30 mouse cellular contexts compared by ENCODE assay signal in genomic region chr1:51493592-51494307, GRCm38 (mm10). TPM values are rescaled to one million over a fixed set of nuclear protein-coding genes. Genes with fewer than 3 reads are reported as not detected.
A peak's percentile ranks its signal among the peaks of the same experiment; 100 is the strongest.
DNase-seq lines count a peak whose midpoint lies in the region; ATAC-seq lines count a peak whose summit lies in the region.
"Had no signal": no experiment of that assay in that cellular context is flagged by ENCODE, and none has a peak within 500 bp of the region (broad histone marks: within the 10 kb centered on the region; RNA-seq: fewer than 3 reads in every experiment).

No protein-coding gene starts in this region.

- no peak overlapping the region for H3K4me2 ChIP-seq in midbrain, embryonic 11.5 days
- no peak overlapping the region for H3K4me2 ChIP-seq in midbrain, embryonic 16.5 days (ENCODE audit: low read length)
- H3K4me2 ChIP-seq: embryonic facial prominence, embryonic 13.5 days; forebrain, embryonic 12.5 days; heart, embryonic 13.5 days; hindbrain, embryonic 13.5 days; midbrain, embryonic 15.5 days had no signal

- WGBS in midbrain, embryonic 11.5 days: 84% methylated on average over 7 of the region's 7 CpGs
- WGBS in midbrain, embryonic 16.5 days: 88% methylated on average over 7 of the region's 7 CpGs
- 87% methylated on average over 7 of the region's 7 CpGs for WGBS in hindbrain, embryonic 10.5 days

- H3K27ac ChIP-seq in midbrain, embryonic 11.5 days (ENCODE audit: low read depth, low read length): no peak overlapping the region
- H3K27ac ChIP-seq in midbrain, embryonic 16.5 days (ENCODE audit: low read length): no peak overlapping the region
- H3K27ac ChIP-seq in brown adipose tissue, adult 24 weeks (replicated peaks; ENCODE audit: low read depth, low read length): peak overlapping the region; percentile 11; the same call in 1 of the 2 replicates
- H3K27ac ChIP-seq in hindbrain, embryonic 10.5 days: no peak overlapping the region
- H3K27ac ChIP-seq: embryonic facial prominence, embryonic 13.5 days; forebrain, embryonic 12.5 days; heart, embryonic 13.5 days; hindbrain, embryonic 13.5 days; kidney, postnatal 0 days; left cerebral cortex, adult 2 months; limb, embryonic 10.5 days; midbrain, embryonic 15.5 days had no signal

- H3K36me3 ChIP-seq in midbrain, embryonic 11.5 days (ENCODE audit: control insufficient read depth, insufficient read depth, low read length): no peaks in the 10 kb centered on the region
- no peaks in the 10 kb centered on the region for H3K36me3 ChIP-seq in midbrain, embryonic 16.5 days (ENCODE audit: control insufficient read depth, insufficient read depth, low read length)
- H3K36me3 ChIP-seq in hindbrain, embryonic 10.5 days: no peaks in the 10 kb centered on the region
- H3K36me3 ChIP-seq: embryonic facial prominence, embryonic 13.5 days; forebrain, embryonic 12.5 days; heart, embryonic 13.5 days; hindbrain, embryonic 13.5 days; limb, embryonic 10.5 days; midbrain, embryonic 15.5 days had no signal

- peak; percentile 12 for DNase-seq in midbrain, embryonic 11.5 days (ENCODE audit: low spot score, missing footprints)
- DNase-seq in cerebellum, postnatal 10 days: no peak
- no peak for DNase-seq in hindbrain, embryonic 10.5 days (ENCODE audit: low spot score)
- no peak for DNase-seq in adrenal gland, postnatal 14 days
- no peak for DNase-seq in layer of hippocampus, adult 9-11 months
- DNase-seq: adrenal gland, postnatal 36 days; cerebellum, adult 11-12 months; cerebellum, postnatal 25 days; embryo, embryonic 11 days; heart, adult 18-20 months; heart, postnatal 14 days; kidney, adult 18-20 months; liver; lung, postnatal 10 days; right cerebral cortex, postnatal 25 days; spleen, adult 18-20 months had no signal

- H3K27me3 ChIP-seq in midbrain, embryonic 11.5 days (ENCODE audit: control insufficient read depth, insufficient read depth, low read length): no peaks in the 10 kb centered on the region
- H3K27me3 ChIP-seq in midbrain, embryonic 16.5 days (ENCODE audit: control insufficient read depth, insufficient read depth, low read depth, low read length): no peaks in the 10 kb centered on the region
- H3K27me3 ChIP-seq in hindbrain, embryonic 10.5 days (ENCODE audit: insufficient read depth, poor library complexity, severe bottlenecking): no peaks in the 10 kb centered on the region
- H3K27me3 ChIP-seq: embryonic facial prominence, embryonic 13.5 days; forebrain, embryonic 12.5 days; heart, embryonic 13.5 days; hindbrain, embryonic 13.5 days; midbrain, embryonic 15.5 days had no signal

- no peaks in the 10 kb centered on the region for H3K4me1 ChIP-seq in midbrain, embryonic 11.5 days (ENCODE audit: control insufficient read depth, insufficient read depth, low read length)
- no peaks in the 10 kb centered on the region for H3K4me1 ChIP-seq in midbrain, embryonic 16.5 days (ENCODE audit: control insufficient read depth, insufficient read depth, low read length)
- H3K4me1 ChIP-seq in brown adipose tissue, adult 24 weeks (ENCODE audit: control insufficient read depth, insufficient read depth, insufficient read length, low read length): no peaks in the 10 kb centered on the region
- H3K4me1 ChIP-seq in hindbrain, embryonic 10.5 days (replicated peaks): no peaks in the 10 kb centered on the region
- H3K4me1 ChIP-seq: embryonic facial prominence, embryonic 13.5 days; forebrain, embryonic 12.5 days; heart, embryonic 13.5 days; hindbrain, embryonic 13.5 days; limb, embryonic 10.5 days; midbrain, embryonic 15.5 days had no signal

- no peak for ATAC-seq in midbrain, embryonic 11.5 days (ENCODE audit: low FRiP score)
- no peak for ATAC-seq in midbrain, embryonic 16.5 days
- peak; percentile 87 for ATAC-seq in megakaryocyte, adult 5-6 weeks (ENCODE audit: poor library complexity, severe bottlenecking)
- ATAC-seq: inflammation-experienced regulatory T-cells, adult 6 months; midbrain, embryonic 15.5 days had no signal

- H3K9ac ChIP-seq in midbrain, embryonic 11.5 days (ENCODE audit: low read length): no peak overlapping the region
- H3K9ac ChIP-seq in midbrain, embryonic 16.5 days (ENCODE audit: low read depth, low read length): no peak overlapping the region
- H3K9ac ChIP-seq: embryonic facial prominence, embryonic 13.5 days; forebrain, embryonic 12.5 days; heart, embryonic 13.5 days; hindbrain, embryonic 13.5 days; midbrain, embryonic 15.5 days had no signal

- no peak overlapping the region for H3K4me3 ChIP-seq in midbrain, embryonic 11.5 days (ENCODE audit: low read depth, low read length)
- H3K4me3 ChIP-seq in midbrain, embryonic 16.5 days (ENCODE audit: low read depth, low read length): no peak overlapping the region
- no peak overlapping the region for H3K4me3 ChIP-seq in brown adipose tissue, adult 24 weeks (ENCODE audit: insufficient read depth, low read depth, low read length)
- no peak overlapping the region for H3K4me3 ChIP-seq in hindbrain, embryonic 10.5 days
- H3K4me3 ChIP-seq: embryonic facial prominence, embryonic 13.5 days; erythroblast, embryonic 14.5 days; forebrain, embryonic 12.5 days; heart, embryonic 13.5 days; hindbrain, embryonic 13.5 days; left cerebral cortex, adult 2 months; limb, embryonic 10.5 days; megakaryocyte, embryonic 14.5 days; midbrain, embryonic 15.5 days had no signal

- no peaks in the 10 kb centered on the region for H3K9me3 ChIP-seq in midbrain, embryonic 11.5 days (ENCODE audit: control insufficient read depth, low read length)
- H3K9me3 ChIP-seq in midbrain, embryonic 16.5 days (replicated peaks; ENCODE audit: control insufficient read depth, low read length, poor library complexity, severe bottlenecking): no peaks in the 10 kb centered on the region
- H3K9me3 ChIP-seq in hindbrain, embryonic 10.5 days: no peaks in the 10 kb centered on the region
- H3K9me3 ChIP-seq: embryonic facial prominence, embryonic 13.5 days; hindbrain, embryonic 13.5 days; limb, embryonic 10.5 days; midbrain, embryonic 15.5 days had no signal

RNA-seq across cellular contexts. Expression of gene Nabp1, which starts 15.5 kb away (rescaled TPM):
- polyA plus RNA-seq in midbrain, embryonic 11.5 days (2014; fragmentation: Nextera tagmentation; extraction: Ambion mirVana): 8.1 and 9.0 TPM in 2 replicates
- polyA plus RNA-seq in midbrain, embryonic 16.5 days (2015; fragmentation: Nextera tagmentation; extraction: Ambion mirVana): 9.6 and 10.9 TPM in 2 replicates
- 127 and 132 TPM in 2 replicates for polyA plus RNA-seq in brown adipose tissue, adult 24 weeks (2012; ENCODE audit: insufficient read depth, insufficient read length, missing spikeins)
- 95.3 and 107 TPM in 2 replicates for total RNA-seq in megakaryocyte, adult 5-6 weeks (2015)
- 277 and 321 TPM in 2 replicates for total RNA-seq in megakaryocyte, adult 5-6 weeks (2017)
- polyA plus RNA-seq in hindbrain, embryonic 10.5 days (2016; fragmentation: Nextera tagmentation; extraction: Ambion mirVana): 6.2 and 10.2 TPM in 2 replicates
- total RNA-seq in adrenal gland, postnatal 14 days (2021): 32.2 and 35.1 TPM in 2 replicates

Comparison
In these comparisons a context has a peak if more than half of its experiments do, and no peak if none do; other contexts are left out.
1. RNA of gene Nabp1, which starts 15.5 kb away (polyA plus RNA-seq): 127 to 132 TPM in brown adipose tissue, adult 24 weeks; 9.6 to 10.9 TPM in midbrain, embryonic 16.5 days, 8.1 to 9.0 TPM in midbrain, embryonic 11.5 days and 6.2 to 10.2 TPM in hindbrain, embryonic 10.5 days; every median in the first group is over 10 times any median in the second.